Mouse (Mus musculus) liver, embryonic 13.5 days (tissue): ENCODE measurements around the gene Pigm. TPM values are rescaled to one million over a fixed set of nuclear protein-coding genes. Genes with fewer than 3 reads are reported as not detected.

Experiments
- ATAC-seq: fragments of 200-750 bp; cut with Nextera tagmentation; 2 replicates; pipeline ENCODE4 v1.8.0; 2017; ENCODE audit warnings: low read depth, mild to moderate bottlenecking, moderate number of reproducible peaks, moderate library complexity
- DNase-seq: peaks from one replicate; pipeline ENCODE4 v3.0.0; 2022
- H3K27ac ChIP-seq: fragments of 300-500 bp; sonication (generic); 2 replicates; pipeline ENCODE4 v1.5.1; 2015; ENCODE audit warnings: moderate library complexity, mild to moderate bottlenecking, inconsistent platforms
- H3K27me3 ChIP-seq: fragments of 300-500 bp; sonication (generic); 2 replicates; pipeline ENCODE4 v1.6.1; 2015; ENCODE audit warnings: mild to moderate bottlenecking, inconsistent platforms
- H3K36me3 ChIP-seq: fragments of 300-500 bp; sonication (generic); 2 replicates; pipeline ENCODE4 v1.6.1; 2015; ENCODE audit warnings: mild to moderate bottlenecking, inconsistent platforms
- H3K4me1 ChIP-seq: fragments of 300-500 bp; sonication (generic); replicated peaks from 2 replicates; pipeline ENCODE4 v1.6.1; 2015; ENCODE audit warnings: inconsistent platforms
- H3K4me2 ChIP-seq: fragments of 300-500 bp; sonication (generic); 2 replicates; pipeline ENCODE4 v1.6.1; 2015; ENCODE audit warnings: inconsistent platforms, mild to moderate bottlenecking, moderate library complexity
- H3K4me3 ChIP-seq: fragments of 300-500 bp; sonication (generic); replicated peaks from 2 replicates; pipeline ENCODE4 v1.5.1; 2015; ENCODE audit warnings: mild to moderate bottlenecking, inconsistent platforms
- H3K9ac ChIP-seq: fragments of 300-500 bp; sonication (generic); 2 replicates; pipeline ENCODE4 v1.6.1; 2015; ENCODE audit warnings: mild to moderate bottlenecking, inconsistent platforms
- H3K9me3 ChIP-seq: fragments of 300-500 bp; sonication (generic); replicated peaks from 2 replicates; pipeline ENCODE4 v1.6.1; 2016; ENCODE audit warnings: inconsistent platforms
- WGBS: fragments of 180-500 bp; shearing (Covaris S2); methylation state at CpG from one replicate; pipeline ENCODE4 v1.1.7; 2015; ENCODE audit not compliant: insufficient replicate concordance; 5-methylcytosine and 5-hydroxymethylcytosine counted together
- polyA plus RNA-seq: library from polyadenylated mRNA; unstranded; fragments of >200 nt; fragmentation: Nextera tagmentation; extraction: Ambion mirVana; gene quantifications from 2 replicates; pipeline ENCODE4 v1.2.1, GENCODE M21; 2015

The Pigm gene
- polyA plus RNA-seq, 1 experiment from 2014 or later: 2.4 TPM

DNA sequence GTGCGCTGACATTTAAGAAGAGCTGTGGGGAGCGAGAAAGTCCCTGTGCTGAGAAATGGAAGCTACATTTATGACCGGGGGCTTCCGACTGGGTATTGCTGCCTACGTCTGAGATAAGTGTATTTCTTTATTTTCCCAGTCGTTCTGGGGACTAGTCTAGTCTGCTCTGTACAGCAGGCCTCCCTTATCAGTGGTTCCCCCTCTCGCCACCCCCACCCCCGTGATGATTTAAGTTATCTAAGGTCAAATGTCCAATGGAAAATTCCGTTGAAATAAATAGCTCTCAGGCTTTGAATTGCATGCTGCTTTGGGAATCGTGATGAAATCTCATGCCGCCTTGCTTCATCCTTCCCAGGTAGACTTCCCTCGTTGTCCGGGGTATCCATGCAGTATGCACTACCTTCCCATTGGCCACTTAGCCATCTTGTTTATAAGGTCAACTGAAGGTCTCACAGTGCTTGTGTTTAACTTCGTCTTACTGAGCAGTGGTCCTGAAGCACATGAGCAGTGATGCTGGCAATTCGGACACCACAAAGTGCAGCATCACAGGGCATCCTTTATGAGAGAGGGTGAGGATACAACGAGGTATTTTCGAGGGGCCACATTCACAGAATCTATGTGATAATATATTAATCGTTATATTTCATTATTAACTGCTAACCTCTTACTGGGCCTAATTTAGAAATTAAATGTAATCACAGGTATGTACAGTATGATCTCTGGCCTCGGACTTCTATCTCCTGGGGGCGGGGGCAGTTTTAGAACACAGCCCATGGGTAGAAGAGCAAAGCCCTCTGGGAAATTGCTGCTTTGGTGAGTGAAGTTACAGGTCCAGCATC is 56.9 kb downstream of the Pigm start:
- Histone ChIP-seq H3K4me1 (peaks cover 14% of the 10 kb centered on the region; the same call in 1 of the 2 replicates), H3K4me2 (no peak overlapping the region), H3K9me3 (no peaks in the 10 kb centered on the region), H3K9ac (no peak overlapping the region), H3K27ac (no peak overlapping the region), H3K27me3 (no peaks in the 10 kb centered on the region), H3K36me3 (no peaks in the 10 kb centered on the region), H3K4me3 (no peak overlapping the region)
- WGBS: 59% methylated on average over 20 of the region's 20 CpGs
- ATAC-seq (no peak), DNase-seq (no peak)

Other genes with a start within 250 kb of the Pigm start
- 39.9 and 48.2 TPM in 2 replicates for gene Pex19, start 249.8 kb upstream of the Pigm start, polyA plus RNA-seq
- gene Dcaf8, start 228.5 kb upstream of the Pigm start, polyA plus RNA-seq: 58.1 and 65.0 TPM in 2 replicates
- gene Pea15a, start 169.7 kb upstream of the Pigm start, polyA plus RNA-seq: 20.9 and 22.2 TPM in 2 replicates
- gene Casq1, start 156.7 kb upstream of the Pigm start, polyA plus RNA-seq: 0.29 and 0.55 TPM in 2 replicates
- gene Atp1a4, start 118.1 kb upstream of the Pigm start, polyA plus RNA-seq: 0.03 TPM in 1 of 2 replicates, not detected in the other
- gene Igsf8, start 114.9 kb upstream of the Pigm start, polyA plus RNA-seq: 15.4 and 16.8 TPM in 2 replicates
- 0.25 and 0.32 TPM in 2 replicates for gene Atp1a2, start 78.5 kb upstream of the Pigm start, polyA plus RNA-seq
- 0.05 TPM in 1 of 2 replicates, not detected in the other for gene Kcnj9, start 47.2 kb upstream of the Pigm start, polyA plus RNA-seq
- 0.03 and 0.07 TPM in 2 replicates for gene Kcnj10, start 35.3 kb upstream of the Pigm start, polyA plus RNA-seq
- gene Slamf9, start 98.8 kb downstream of the Pigm start, polyA plus RNA-seq: 1.5 and 1.9 TPM in 2 replicates
- 1.6 and 2.5 TPM in 2 replicates for gene Igsf9, start 105.2 kb downstream of the Pigm start, polyA plus RNA-seq
- 127 and 145 TPM in 2 replicates for gene Tagln2, start 123.5 kb downstream of the Pigm start, polyA plus RNA-seq
- 0.17 and 0.44 TPM in 2 replicates for gene Cfap45, start 144.3 kb downstream of the Pigm start, polyA plus RNA-seq
- gene Vsig8, start 179.4 kb downstream of the Pigm start, polyA plus RNA-seq: not detected in 2 replicates
- gene Slamf8, start 214.0 kb downstream of the Pigm start, polyA plus RNA-seq: 0.10 and 0.12 TPM in 2 replicates
- gene Fcrl6, start 226.0 kb downstream of the Pigm start, polyA plus RNA-seq: not detected in 2 replicates